Mouse (Mus musculus): Measurements from ENCODE around the gene Ost4. TPM values are rescaled to one million over a fixed set of nuclear protein-coding genes. Genes with fewer than 3 reads are reported as not detected.
A peak's percentile ranks its signal among the peaks of the same experiment; 100 is the strongest.

The Ost4 gene
- total RNA-seq (2015): 342 and 413 TPM in 2 replicates
- 286 and 294 TPM in 2 replicates for total RNA-seq (2017)

- peak; percentile 97 for ATAC-seq (ENCODE audit: poor library complexity, severe bottlenecking)
Measured at GRCm38 (mm10) chr5:30907413-30908059, at the start of gene Ost4. TSS of gene Ost4 (minus strand) at chr5:30907788.

- ATAC-seq (ENCODE audit: poor library complexity, severe bottlenecking): no peak
Measured at GRCm38 (mm10) chr5:30955751-30956150, 48.2 kb upstream of the Ost4 start.

- no peak for ATAC-seq (ENCODE audit: poor library complexity, severe bottlenecking)
Measured at GRCm38 (mm10) chr5:30954556-30954955, 47.0 kb upstream of the Ost4 start.

- no peak for ATAC-seq (ENCODE audit: poor library complexity, severe bottlenecking)
Measured at GRCm38 (mm10) chr5:30954065-30954464, 46.5 kb upstream of the Ost4 start.

GRCm38 (mm10) chr5:30952551-30952950 is 45.0 kb upstream of the Ost4 start:
- ATAC-seq (ENCODE audit: poor library complexity, severe bottlenecking): no peak

GRCm38 (mm10) chr5:30951706-30952105 is 44.1 kb upstream of the Ost4 start:
- no peak for ATAC-seq (ENCODE audit: poor library complexity, severe bottlenecking)

GRCm38 (mm10) chr5:30950922-30951321 is 43.3 kb upstream of the Ost4 start:
- ATAC-seq (ENCODE audit: poor library complexity, severe bottlenecking): no peak

GRCm38 (mm10) chr5:30950451-30950850 is 42.9 kb upstream of the Ost4 start:
- ATAC-seq (ENCODE audit: poor library complexity, severe bottlenecking): no peak

- ATAC-seq (ENCODE audit: poor library complexity, severe bottlenecking): peak; percentile 92
Measured at GRCm38 (mm10) chr5:30949654-30950326, 42.2 kb upstream of the Ost4 start.

GRCm38 (mm10) chr5:30948620-30949019 is 41.0 kb upstream of the Ost4 start:
- ATAC-seq (ENCODE audit: poor library complexity, severe bottlenecking): no peak

GRCm38 (mm10) chr5:30944956-30945781 is 37.6 kb upstream of the Ost4 start, which contains the start of gene Cgref1:
TSS of gene Cgref1 (minus strand) at chr5:30945591.
- no peak for ATAC-seq (ENCODE audit: poor library complexity, severe bottlenecking)

GRCm38 (mm10) chr5:30944344-30944743 is 36.8 kb upstream of the Ost4 start:
- no peak for ATAC-seq (ENCODE audit: poor library complexity, severe bottlenecking)

- no peak for ATAC-seq (ENCODE audit: poor library complexity, severe bottlenecking)
Measured at GRCm38 (mm10) chr5:30943004-30943403, 35.4 kb upstream of the Ost4 start.

- ATAC-seq (ENCODE audit: poor library complexity, severe bottlenecking): no peak
Measured at GRCm38 (mm10) chr5:30934725-30935461, 27.3 kb upstream of the Ost4 start.

- no peak for ATAC-seq (ENCODE audit: poor library complexity, severe bottlenecking)
Measured at GRCm38 (mm10) chr5:30933705-30934104, 26.1 kb upstream of the Ost4 start.

GRCm38 (mm10) chr5:30931378-30931777 is 23.8 kb upstream of the Ost4 start:
- ATAC-seq (ENCODE audit: poor library complexity, severe bottlenecking): no peak

- ATAC-seq (ENCODE audit: poor library complexity, severe bottlenecking): no peak
Measured at GRCm38 (mm10) chr5:30930846-30931245, 23.3 kb upstream of the Ost4 start.

GRCm38 (mm10) chr5:30930121-30930520 is 22.5 kb upstream of the Ost4 start:
- ATAC-seq (ENCODE audit: poor library complexity, severe bottlenecking): peak; percentile 80

GRCm38 (mm10) chr5:30927945-30928529 is 20.4 kb upstream of the Ost4 start:
- no peak for ATAC-seq (ENCODE audit: poor library complexity, severe bottlenecking)

GRCm38 (mm10) chr5:30926073-30926472 is 18.5 kb upstream of the Ost4 start:
- ATAC-seq (ENCODE audit: poor library complexity, severe bottlenecking): no peak
